Mouse (Mus musculus): ENCODE measurements around the gene Lilra5. TPM values are rescaled to one million over a fixed set of nuclear protein-coding genes. Genes with fewer than 3 reads are reported as not detected.
"Not testable (repeated sequence)": the region's sequence is repeated elsewhere in the genome, so short reads cannot be mapped to it uniquely, and the experiment has no call there.

Gene Lilra5
- not detected in 2 replicates for polyA plus RNA-seq (2011; ENCODE audit: insufficient read depth, insufficient read length, low read depth, missing spikeins)

DNA sequence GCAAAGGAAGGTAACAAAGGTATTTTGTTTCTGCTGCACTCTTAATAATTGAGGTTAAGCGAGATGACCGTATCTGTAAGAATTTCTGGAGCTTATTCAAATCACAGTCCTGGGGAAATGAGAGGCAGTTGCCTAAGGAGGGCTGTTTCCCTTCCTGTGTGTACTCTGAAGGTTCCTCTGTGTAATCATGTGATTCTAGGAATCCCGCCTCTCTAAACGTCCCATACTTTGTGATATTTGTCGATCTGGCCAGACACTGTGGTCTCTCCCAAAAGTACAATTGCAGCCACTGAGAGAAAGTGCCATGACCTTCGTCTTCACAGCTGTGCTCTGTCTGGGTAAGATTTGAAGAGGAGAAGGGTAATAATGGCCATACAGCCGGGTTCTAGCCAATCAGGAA lies at the start of gene Lilra5:
TSS of gene Lilra5 (plus strand) at position 301 of the 400 bp plus-strand sequence.
- Histone ChIP-seq H3K27me3 (ENCODE audit: control insufficient read depth, insufficient read depth, low read length, poor library complexity, severe bottlenecking) (no peaks in the 10 kb centered on the region), H3K4me1 (ENCODE audit: control insufficient read depth, insufficient read depth, low read length) (no peaks in the 10 kb centered on the region), H3K4me3 (ENCODE audit: low read depth, low read length) (no peak within 1 kb of the TSS), H3K27ac (ENCODE audit: insufficient read depth, low read length) (no peak within 1 kb of the TSS), H3K9ac (ENCODE audit: low read depth, poor library complexity, severe bottlenecking) (no peak within 1 kb of the TSS), H3K36me3 (ENCODE audit: control insufficient read depth, insufficient read depth, low read length, poor library complexity, severe bottlenecking) (no peaks in the 10 kb centered on the region), H3K9me3 (replicated peaks; ENCODE audit: control insufficient read depth, insufficient read depth, low read length, poor library complexity, severe bottlenecking) (no peaks in the 10 kb centered on the region)
- TF ChIP-seq POLR2A (IDR thresholded peaks at IDR 0.05; ENCODE audit: insufficient read depth, low read length), result no peak
- TF ChIP-seq CTCF (IDR thresholded peaks at IDR 0.05; ENCODE audit: low read depth, low read length), result no peak
- TF ChIP-seq EP300 (IDR thresholded peaks at IDR 0.05; ENCODE audit: insufficient read depth, low read depth, low read length), result no peak

DNA sequence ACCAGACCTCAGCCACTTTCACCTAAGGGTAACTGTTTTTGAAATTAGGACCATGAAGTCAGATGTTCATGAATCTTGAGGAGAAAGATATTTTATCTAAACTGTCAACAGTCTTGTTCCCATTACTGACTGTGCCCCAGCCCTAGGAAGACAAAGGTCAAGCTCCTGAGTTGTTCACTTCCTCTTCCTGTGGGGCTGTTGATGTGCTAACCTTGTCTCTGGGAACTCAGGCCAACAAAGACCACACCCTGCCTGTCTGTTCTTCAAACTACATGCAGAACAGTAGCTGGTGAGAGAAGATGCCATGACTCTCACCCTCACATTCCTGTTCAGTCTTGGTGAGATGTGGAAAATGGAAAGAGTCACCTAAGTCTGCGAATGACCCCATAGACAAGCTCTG lies 30.4 kb upstream of the Lilra5 start:
- Histone ChIP-seq H3K27ac (ENCODE audit: insufficient read depth, low read length) (no peak overlapping the region), H3K9ac (ENCODE audit: low read depth, poor library complexity, severe bottlenecking) (no peak overlapping the region), H3K4me1 (ENCODE audit: control insufficient read depth, insufficient read depth, low read length) (no peaks in the 10 kb centered on the region), H3K9me3 (replicated peaks; ENCODE audit: control insufficient read depth, insufficient read depth, low read length, poor library complexity, severe bottlenecking) (no peaks in the 10 kb centered on the region), H3K36me3 (ENCODE audit: control insufficient read depth, insufficient read depth, low read length, poor library complexity, severe bottlenecking) (no peaks in the 10 kb centered on the region), H3K27me3 (ENCODE audit: control insufficient read depth, insufficient read depth, low read length, poor library complexity, severe bottlenecking) (no peaks in the 10 kb centered on the region), H3K4me3 (ENCODE audit: low read depth, low read length) (no peak overlapping the region)
- no peak for TF ChIP-seq EP300 (IDR thresholded peaks at IDR 0.05; ENCODE audit: insufficient read depth, low read depth, low read length)
- TF ChIP-seq CTCF (IDR thresholded peaks at IDR 0.05; ENCODE audit: low read depth, low read length), result no peak
- TF ChIP-seq POLR2A (IDR thresholded peaks at IDR 0.05; ENCODE audit: insufficient read depth, low read length), result no peak

GRCm38 (mm10) chr7:4208626-4209025 lies 28.9 kb upstream of the Lilra5 start:
- TF ChIP-seq CTCF (IDR thresholded peaks at IDR 0.05; ENCODE audit: low read depth, low read length) (peak; percentile 13), POLR2A (IDR thresholded peaks at IDR 0.05; ENCODE audit: insufficient read depth, low read length) (no peak)
- no peaks in the 10 kb centered on the region for H3K27me3 ChIP-seq (ENCODE audit: control insufficient read depth, insufficient read depth, low read length, poor library complexity, severe bottlenecking)
- H3K4me3 ChIP-seq (ENCODE audit: low read depth, low read length), result no peak overlapping the region
- H3K27ac ChIP-seq (ENCODE audit: insufficient read depth, low read length), result no peak overlapping the region
- H3K9ac ChIP-seq (ENCODE audit: low read depth, poor library complexity, severe bottlenecking), result no peak overlapping the region
- H3K9me3 ChIP-seq (replicated peaks; ENCODE audit: control insufficient read depth, insufficient read depth, low read length, poor library complexity, severe bottlenecking), result no peaks in the 10 kb centered on the region
- H3K36me3 ChIP-seq (ENCODE audit: control insufficient read depth, insufficient read depth, low read length, poor library complexity, severe bottlenecking), result no peaks in the 10 kb centered on the region
- H3K4me1 ChIP-seq (ENCODE audit: control insufficient read depth, insufficient read depth, low read length), result no peaks in the 10 kb centered on the region

DNA sequence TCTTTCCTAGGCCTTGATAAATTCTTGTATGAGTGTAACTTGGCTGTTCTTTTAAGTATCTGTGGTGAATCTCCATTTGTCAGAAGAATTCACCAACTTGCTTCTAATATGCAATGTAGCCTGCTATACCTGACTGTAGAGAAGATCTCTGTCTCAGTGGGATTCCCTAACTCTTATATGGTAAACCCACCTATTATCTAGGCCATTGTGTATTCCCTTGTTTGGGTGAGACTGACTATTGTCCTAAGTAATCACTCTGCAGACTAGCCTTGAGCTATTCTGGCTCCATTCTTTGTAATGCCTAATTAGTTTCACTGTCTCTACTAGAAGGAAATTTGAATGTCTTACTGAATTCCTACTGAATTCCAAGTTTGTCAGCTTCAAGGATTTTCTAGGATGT lies 24.1 kb upstream of the Lilra5 start:
- H3K4me1 ChIP-seq (ENCODE audit: control insufficient read depth, insufficient read depth, low read length); H3K27me3 ChIP-seq (ENCODE audit: control insufficient read depth, insufficient read depth, low read length, poor library complexity, severe bottlenecking); H3K36me3 ChIP-seq (ENCODE audit: control insufficient read depth, insufficient read depth, low read length, poor library complexity, severe bottlenecking); H3K9me3 ChIP-seq (replicated peaks; ENCODE audit: control insufficient read depth, insufficient read depth, low read length, poor library complexity, severe bottlenecking); H3K9ac ChIP-seq (ENCODE audit: low read depth, poor library complexity, severe bottlenecking); H3K4me3 ChIP-seq (ENCODE audit: low read depth, low read length): not testable (repeated sequence)
- peak overlapping the region; percentile 73; the same call in 1 of the 2 replicates for H3K27ac ChIP-seq (ENCODE audit: insufficient read depth, low read length)

DNA sequence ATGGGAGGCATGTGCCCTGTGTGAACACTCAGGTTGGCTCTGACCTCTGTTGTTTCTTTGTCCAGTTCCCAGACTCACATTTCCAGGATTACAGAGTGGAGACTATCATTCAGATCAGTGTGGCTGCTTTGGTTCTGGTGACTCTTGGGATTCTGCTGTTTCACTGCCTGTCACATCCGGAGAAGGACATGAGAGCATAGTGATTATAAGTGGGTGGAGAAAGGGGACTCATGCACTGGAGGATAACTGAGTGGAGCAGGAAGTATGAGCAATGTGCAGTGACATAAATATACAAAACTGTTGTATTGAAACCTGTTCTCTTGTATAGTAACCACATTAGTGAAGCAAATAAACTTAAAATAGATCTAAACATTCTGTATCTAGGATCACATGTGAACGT lies 22.2 kb upstream of the Lilra5 start:
- Histone ChIP-seq H3K27me3 (ENCODE audit: control insufficient read depth, insufficient read depth, low read length, poor library complexity, severe bottlenecking) (no peaks in the 10 kb centered on the region; the same call in 1 of the 2 replicates), H3K9ac (ENCODE audit: low read depth, poor library complexity, severe bottlenecking) (no peak overlapping the region), H3K36me3 (ENCODE audit: control insufficient read depth, insufficient read depth, low read length, poor library complexity, severe bottlenecking) (no peaks in the 10 kb centered on the region), H3K4me3 (ENCODE audit: low read depth, low read length) (no peak overlapping the region), H3K27ac (ENCODE audit: insufficient read depth, low read length) (no peak overlapping the region), H3K9me3 (replicated peaks; ENCODE audit: control insufficient read depth, insufficient read depth, low read length, poor library complexity, severe bottlenecking) (no peaks in the 10 kb centered on the region), H3K4me1 (ENCODE audit: control insufficient read depth, insufficient read depth, low read length) (no peaks in the 10 kb centered on the region)
- TF ChIP-seq POLR2A (IDR thresholded peaks at IDR 0.05; ENCODE audit: insufficient read depth, low read length) (no peak), EP300 (IDR thresholded peaks at IDR 0.05; ENCODE audit: insufficient read depth, low read depth, low read length) (no peak), CTCF (IDR thresholded peaks at IDR 0.05; ENCODE audit: low read depth, low read length) (no peak)

- TF ChIP-seq CTCF (IDR thresholded peaks at IDR 0.05; ENCODE audit: low read depth, low read length) (no peak), EP300 (IDR thresholded peaks at IDR 0.05; ENCODE audit: insufficient read depth, low read depth, low read length) (no peak), POLR2A (IDR thresholded peaks at IDR 0.05; ENCODE audit: insufficient read depth, low read length) (no peak)
These were observed 21.7 kb upstream of the Lilra5 start for GRCm38 (mm10) chr7:4215805-4216204.

More at GRCm38 (mm10) chr7:4215805-4216204, 21.7 kb upstream of the Lilra5 start:
- H3K27me3 ChIP-seq (ENCODE audit: control insufficient read depth, insufficient read depth, low read length, poor library complexity, severe bottlenecking), result no peaks in the 10 kb centered on the region; the same call in 1 of the 2 replicates
- no peak overlapping the region for H3K4me3 ChIP-seq (ENCODE audit: low read depth, low read length)
- H3K9ac ChIP-seq (ENCODE audit: low read depth, poor library complexity, severe bottlenecking), result no peak overlapping the region
- H3K36me3 ChIP-seq (ENCODE audit: control insufficient read depth, insufficient read depth, low read length, poor library complexity, severe bottlenecking), result no peaks in the 10 kb centered on the region
- no peaks in the 10 kb centered on the region for H3K9me3 ChIP-seq (replicated peaks; ENCODE audit: control insufficient read depth, insufficient read depth, low read length, poor library complexity, severe bottlenecking)
- H3K27ac ChIP-seq (ENCODE audit: insufficient read depth, low read length), result no peak overlapping the region
- H3K4me1 ChIP-seq (ENCODE audit: control insufficient read depth, insufficient read depth, low read length), result no peaks in the 10 kb centered on the region
